Mouse (Mus musculus) G1E (cell line): ENCODE measurements around the gene Gm38392.

ENCODE experiments used
- CTCF ChIP-seq: IDR thresholded peaks from 2 replicates; pipeline ENCODE4 v1.5.1; 2012; ENCODE audit warnings: low read depth, low read length, inconsistent platforms, mixed read lengths
- GATA1 ChIP-seq: IDR thresholded peaks from 2 replicates; pipeline ENCODE4 v1.6.1; 2012; ENCODE audit warnings: borderline replicate concordance, low read length, inconsistent platforms, mixed read lengths
- GATA2 ChIP-seq: IDR thresholded peaks from 2 replicates; pipeline ENCODE4 v1.6.1; 2012; ENCODE audit warnings: low read depth, low read length, inconsistent platforms, borderline replicate concordance
- POLR2AphosphoS5 ChIP-seq: IDR thresholded peaks from 2 replicates; pipeline ENCODE4 v1.6.1; 2012; ENCODE audit warnings: low read depth, low read length, inconsistent platforms; ENCODE audit not compliant: insufficient replicate concordance

DNA sequence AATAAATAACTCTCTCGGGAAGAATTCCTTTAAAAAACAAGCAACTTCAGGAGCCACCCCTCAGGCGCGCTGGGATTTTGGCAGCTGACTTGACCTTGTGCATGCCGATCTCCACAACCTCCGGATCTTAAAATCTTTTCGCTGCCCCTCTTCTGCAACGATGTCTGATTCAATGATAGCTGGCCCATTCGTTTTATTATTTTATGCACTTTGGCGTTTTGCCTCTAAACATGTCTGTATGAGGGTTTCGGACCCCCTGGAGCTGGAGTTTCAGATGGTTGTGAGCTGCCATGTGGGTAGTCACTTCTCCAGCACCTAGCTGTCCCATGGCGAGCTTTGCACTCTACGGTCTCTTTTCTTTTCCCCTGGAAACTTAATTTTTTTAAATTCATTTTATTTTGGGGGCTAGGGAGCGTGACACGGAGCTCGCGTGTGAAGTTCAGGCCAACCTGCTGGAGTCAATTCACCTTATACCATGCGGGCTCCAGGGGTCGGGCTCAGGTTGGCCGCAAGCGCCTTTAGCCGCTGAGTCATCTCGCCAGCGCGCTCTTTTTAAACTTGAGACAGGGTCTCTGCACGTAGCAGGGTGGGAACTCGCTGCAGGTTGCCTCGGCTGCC is 48.5 kb upstream of the Gm38392 start:
- TF ChIP-seq CTCF (no peak), POLR2AphosphoS5 (no peak), GATA1 (no peak), GATA2 (no peak)
